Comparison of ENCODE assay signal across 8 mouse cellular contexts in genomic region chr3:93554379-93554980, GRCm38 (mm10). TPM values are rescaled to one million over a fixed set of nuclear protein-coding genes. Genes with fewer than 3 reads are reported as not detected.
DNase-seq lines count a peak whose midpoint lies in the region; ATAC-seq and TF ChIP-seq lines count a peak whose summit lies in the region.

No protein-coding gene starts in this region.

- H3K4me2 ChIP-seq in kidney, postnatal 0 days (ENCODE audit: low read length): peak overlapping the region; percentile 61
- H3K4me2 ChIP-seq in midbrain, embryonic 14.5 days (ENCODE audit: low read length): peak overlapping the region; percentile 96

- no peaks in the 10 kb centered on the region for H3K9me3 ChIP-seq in kidney, postnatal 0 days (replicated peaks; ENCODE audit: low read length)
- no peaks in the 10 kb centered on the region for H3K9me3 ChIP-seq in midbrain, embryonic 14.5 days (ENCODE audit: control insufficient read depth, low read length)

- ATAC-seq in CD4-positive, CD25-positive, alpha-beta regulatory T cell, adult 4 months: no peak
- ATAC-seq in kidney, postnatal 0 days (replicated peaks; ENCODE audit: low FRiP score, low read depth): peak; percentile 15
- peak; percentile 37; the same call in 1 of the 2 replicates for ATAC-seq in midbrain, embryonic 14.5 days (ENCODE audit: low FRiP score, low TSS enrichment)

- no peak for TF ChIP-seq CTCF in kidney, postnatal 0 days (IDR thresholded peaks at IDR 0.05; ENCODE audit: low read depth)

- H3K9ac ChIP-seq in kidney, postnatal 0 days (ENCODE audit: low read depth, low read length): peak overlapping the region; percentile 45
- H3K9ac ChIP-seq in midbrain, embryonic 14.5 days (replicated peaks; ENCODE audit: low read length): peak overlapping the region; percentile 59; the same call in 1 of the 2 replicates

- no peaks in the 10 kb centered on the region for H3K27me3 ChIP-seq in kidney, postnatal 0 days (ENCODE audit: insufficient read depth, low read length)
- H3K27me3 ChIP-seq in midbrain, embryonic 14.5 days (ENCODE audit: control insufficient read depth, insufficient read depth, low read length): peaks cover 6% of the 10 kb centered on the region; the same call in 1 of the 2 replicates

- intact Hi-C loops in gastrocnemius, postnatal 36 days (cut with DNase I): no loop called here

- H3K36me3 ChIP-seq in kidney, postnatal 0 days (ENCODE audit: insufficient read depth, low read length): no peaks in the 10 kb centered on the region
- no peaks in the 10 kb centered on the region for H3K36me3 ChIP-seq in midbrain, embryonic 14.5 days (ENCODE audit: control insufficient read depth, insufficient read depth, low read length)

- peak; percentile 42 for DNase-seq in CD4-positive, CD25-positive, alpha-beta regulatory T cell, adult 2 months (ENCODE audit: low read depth, low spot score)
- DNase-seq in MN1 (ENCODE audit: low spot score) (peak; percentile 76), adipocyte (ENCODE audit: low spot score) (no peak)
- peak; percentile 13 to 20 for DNase-seq in gastrocnemius, postnatal 36 days
- DNase-seq in kidney, postnatal 0 days (ENCODE audit: low spot score): peak; percentile 48
- peak; percentile 61 for DNase-seq in midbrain, embryonic 14.5 days
- DNase-seq in spleen, postnatal 10 days (ENCODE audit: low spot score in 2 of 2): no peak

- 18% methylated on average over 12 of the region's 13 CpGs for whole genome bisulfite sequencing in kidney, postnatal 0 days
- WGBS in midbrain, embryonic 14.5 days: 24% methylated on average over 13 of the region's 13 CpGs

- H3K4me1 ChIP-seq in kidney, postnatal 0 days (replicated peaks; ENCODE audit: insufficient read depth, low read length): peaks cover 20% of the 10 kb centered on the region
- peaks cover 7% of the 10 kb centered on the region; the same call in 1 of the 2 replicates for H3K4me1 ChIP-seq in midbrain, embryonic 14.5 days (ENCODE audit: control insufficient read depth, insufficient read depth, low read length)

- H3K27ac ChIP-seq in kidney, postnatal 0 days: peak overlapping the region; percentile 71
- H3K27ac ChIP-seq in midbrain, embryonic 14.5 days (replicated peaks; ENCODE audit: low read depth, low read length): no peak overlapping the region

- peak overlapping the region; percentile 57 for H3K4me3 ChIP-seq in kidney, postnatal 0 days (replicated peaks; ENCODE audit: low read depth, low read length)
- H3K4me3 ChIP-seq in midbrain, embryonic 14.5 days (replicated peaks; ENCODE audit: low read depth, low read length): peak overlapping the region; percentile 48

RNA-seq across cellular contexts. Expression of gene S100a10, which starts 0.4 kb away (rescaled TPM):
- polyA plus RNA-seq in CD4-positive, CD25-positive, alpha-beta regulatory T cell, adult 4 months (2017; shearing (Covaris generic)): 100 to 1,000 TPM; 693 to 848 TPM
- 10 to 100 TPM; 38.8 to 50.5 TPM for total RNA-seq in gastrocnemius, postnatal 36 days (2021)
- 534 and 566 TPM in 2 replicates for polyA plus RNA-seq in kidney, postnatal 0 days (2015; fragmentation: Nextera tagmentation; extraction: Ambion mirVana)
- 67.9 and 86.5 TPM in 2 replicates for polyA plus RNA-seq in midbrain, embryonic 14.5 days (2014; fragmentation: Nextera tagmentation; extraction: Ambion mirVana)

RNA-seq across cellular contexts. Expression of gene S100a11, which starts 34.2 kb away (rescaled TPM):
- polyA plus RNA-seq in CD4-positive, CD25-positive, alpha-beta regulatory T cell, adult 4 months (2017; shearing (Covaris generic)): 100 to 1,000 TPM; 613 to 644 TPM
- 10 to 100 TPM; 37.6 to 43.6 TPM for total RNA-seq in gastrocnemius, postnatal 36 days (2021)
- 2,066 and 2,191 TPM in 2 replicates for polyA plus RNA-seq in kidney, postnatal 0 days (2015; fragmentation: Nextera tagmentation; extraction: Ambion mirVana)
- polyA plus RNA-seq in midbrain, embryonic 14.5 days (2014; fragmentation: Nextera tagmentation; extraction: Ambion mirVana): 94.0 and 157 TPM in 2 replicates

Comparison
In these comparisons a context has a peak if more than half of its experiments do, and no peak if none do; other contexts are left out.
1. DNase-seq: peak in CD4-positive, CD25-positive, alpha-beta regulatory T cell, adult 2 months (single experiment), MN1 (single experiment), gastrocnemius, postnatal 36 days (2 of 2), kidney, postnatal 0 days (single experiment) and midbrain, embryonic 14.5 days (single experiment); none in adipocyte (single experiment) and spleen, postnatal 10 days (0 of 2).